Mouse (Mus musculus): ENCODE measurements at regions not wholly inside any gene's neighbourhood (a gene's known extent, or its start where the extent isn't known, plus 50 kb on each side); places are given as distances from the start of the nearest gene placed in this dataset.
A peak's percentile ranks its signal among the peaks of the same experiment; 100 is the strongest.

DNA sequence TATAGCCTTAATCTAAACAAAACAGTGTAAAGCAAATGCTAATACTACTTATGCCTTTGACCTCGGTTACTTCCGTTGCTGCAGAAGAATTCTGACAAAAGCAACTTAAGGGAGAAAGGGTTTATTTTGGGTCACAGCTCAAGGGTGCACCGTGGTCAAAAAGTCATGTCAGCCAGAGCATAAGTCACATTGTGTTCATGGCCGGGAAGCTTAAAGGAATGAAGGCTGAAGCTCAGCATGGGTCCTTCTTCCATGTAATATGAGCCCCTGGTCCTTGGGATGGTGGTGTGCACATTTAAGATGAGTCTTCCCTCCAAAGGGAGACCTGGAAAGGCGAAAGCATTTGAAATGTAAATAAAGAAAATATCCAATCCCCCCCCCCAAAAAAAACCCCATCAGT lies 212.1 kb upstream of the Tbl1xr1 start:
- no peaks in the 10 kb centered on the region for H3K36me3 ChIP-seq (ENCODE audit: control insufficient read depth, insufficient read depth, low read length)
- no peaks in the 10 kb centered on the region for H3K27me3 ChIP-seq (ENCODE audit: control insufficient read depth, insufficient read depth, low read length)
- no peak for DNase-seq (ENCODE audit: extremely low read depth, low read depth, low spot score)
- no peaks in the 10 kb centered on the region for H3K79me2 ChIP-seq (ENCODE audit: control insufficient read depth, insufficient read depth, low read length)
- no peaks in the 10 kb centered on the region for H3K4me1 ChIP-seq (ENCODE audit: control insufficient read depth, insufficient read depth, low read length)
- 82% methylated on average over 5 of the region's 5 CpGs for WGBS
- no peak overlapping the region for H3K27ac ChIP-seq (replicated peaks; ENCODE audit: insufficient read depth, low read depth, low read length)
- no peak overlapping the region for H3K9ac ChIP-seq (ENCODE audit: low read depth, low read length)
- H3K4me3 ChIP-seq (ENCODE audit: insufficient read depth, low read depth, low read length) = no peak overlapping the region
- no peak for TF ChIP-seq POLR2A (IDR thresholded peaks at IDR 0.05; ENCODE audit: extremely low read depth, insufficient read depth, low read length)
- TF ChIP-seq CTCF (IDR thresholded peaks at IDR 0.05; ENCODE audit: low read depth, low read length) = no peak

DNA sequence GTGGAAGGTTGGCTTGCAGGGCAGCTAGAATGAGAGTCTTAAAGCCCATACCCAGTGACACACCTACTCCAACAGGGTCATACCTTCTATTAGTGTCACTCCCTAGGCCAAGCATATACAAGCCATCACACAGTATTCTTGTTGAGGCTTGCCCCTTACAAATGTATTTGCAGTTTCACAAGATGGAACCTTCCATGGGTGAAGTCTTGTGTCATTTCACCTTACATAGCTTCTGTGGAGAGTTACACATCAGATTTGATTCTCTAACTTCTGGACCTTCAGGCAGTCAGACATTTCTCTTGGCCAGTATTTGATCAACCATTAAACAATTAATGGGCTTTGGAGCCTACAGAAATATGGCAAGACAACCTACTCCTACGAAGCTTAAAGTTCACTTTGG lies 210.6 kb upstream of the Tbl1xr1 start:
- Histone ChIP-seq H3K4me1 (ENCODE audit: control insufficient read depth, insufficient read depth, low read length) (no peaks in the 10 kb centered on the region), H3K79me2 (ENCODE audit: control insufficient read depth, insufficient read depth, low read length) (no peaks in the 10 kb centered on the region), H3K27ac (replicated peaks; ENCODE audit: insufficient read depth, low read depth, low read length) (no peak overlapping the region), H3K27me3 (ENCODE audit: control insufficient read depth, insufficient read depth, low read length) (no peaks in the 10 kb centered on the region), H3K4me3 (ENCODE audit: insufficient read depth, low read depth, low read length) (no peak overlapping the region), H3K36me3 (ENCODE audit: control insufficient read depth, insufficient read depth, low read length) (no peaks in the 10 kb centered on the region), H3K9ac (ENCODE audit: low read depth, low read length) (no peak overlapping the region)
- no peak for DNase-seq (ENCODE audit: extremely low read depth, low read depth, low spot score)
- TF ChIP-seq CTCF (IDR thresholded peaks at IDR 0.05; ENCODE audit: low read depth, low read length) (no peak), POLR2A (IDR thresholded peaks at IDR 0.05; ENCODE audit: extremely low read depth, insufficient read depth, low read length) (no peak)
- 93% methylated on average over 1 of the region's 1 CpGs for whole genome bisulfite sequencing

DNA sequence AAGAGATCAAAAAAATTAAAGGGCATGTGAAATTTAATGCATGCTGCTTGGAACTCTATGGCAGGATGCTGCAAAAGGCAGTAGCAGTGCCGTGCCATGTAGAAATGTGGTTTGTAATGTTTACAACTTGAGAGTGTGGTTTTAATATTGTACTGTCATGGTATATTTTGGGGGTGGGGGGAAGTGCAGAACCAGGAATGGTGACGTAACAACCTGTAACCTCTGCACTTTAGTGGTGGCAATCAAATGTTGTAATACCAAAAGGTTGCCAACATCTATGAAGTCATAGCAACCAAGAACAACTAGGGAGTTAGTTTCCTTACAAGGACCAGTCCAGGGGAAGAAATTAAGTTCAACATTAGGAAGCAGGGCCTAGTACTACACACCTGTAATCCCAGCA lies 198.1 kb upstream of the Tbl1xr1 start:
- H3K9ac ChIP-seq (ENCODE audit: low read depth, low read length) = no peak overlapping the region
- no peaks in the 10 kb centered on the region for H3K79me2 ChIP-seq (ENCODE audit: control insufficient read depth, insufficient read depth, low read length)
- no peaks in the 10 kb centered on the region for H3K27me3 ChIP-seq (ENCODE audit: control insufficient read depth, insufficient read depth, low read length)
- WGBS = 49% methylated on average over 2 of the region's 2 CpGs
- peak; percentile 31 for DNase-seq (ENCODE audit: extremely low read depth, low read depth, low spot score)
- no peak overlapping the region for H3K27ac ChIP-seq (replicated peaks; ENCODE audit: insufficient read depth, low read depth, low read length)
- H3K4me1 ChIP-seq (ENCODE audit: control insufficient read depth, insufficient read depth, low read length) = no peaks in the 10 kb centered on the region
- H3K36me3 ChIP-seq (ENCODE audit: control insufficient read depth, insufficient read depth, low read length) = no peaks in the 10 kb centered on the region
- TF ChIP-seq POLR2A (IDR thresholded peaks at IDR 0.05; ENCODE audit: extremely low read depth, insufficient read depth, low read length) (no peak), CTCF (IDR thresholded peaks at IDR 0.05; ENCODE audit: low read depth, low read length) (no peak)
- no peak overlapping the region for H3K4me3 ChIP-seq (ENCODE audit: insufficient read depth, low read depth, low read length)

DNA sequence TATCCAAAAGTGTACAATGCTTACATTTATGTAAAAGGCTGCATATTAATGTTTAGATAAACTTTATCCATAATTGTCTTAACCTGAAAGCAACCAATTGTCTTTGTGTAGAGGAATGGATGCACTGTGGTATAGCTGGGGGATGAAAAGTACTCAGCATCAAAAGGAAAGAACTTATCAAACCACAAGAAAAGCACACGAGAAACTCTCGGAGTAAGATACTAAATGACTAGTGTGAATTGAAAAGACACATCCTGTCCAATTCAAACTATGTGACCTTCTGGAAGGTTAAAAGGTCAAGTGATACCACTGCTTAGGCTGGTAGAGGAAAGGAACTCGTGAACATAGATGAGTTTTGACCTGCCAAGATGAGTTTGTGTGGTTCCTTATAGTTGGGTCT lies 192.2 kb upstream of the Tbl1xr1 start:
- no peaks in the 10 kb centered on the region for H3K79me2 ChIP-seq (ENCODE audit: control insufficient read depth, insufficient read depth, low read length)
- H3K36me3 ChIP-seq (ENCODE audit: control insufficient read depth, insufficient read depth, low read length) = no peaks in the 10 kb centered on the region
- WGBS = 77% methylated on average over 3 of the region's 3 CpGs
- H3K9ac ChIP-seq (ENCODE audit: low read depth, low read length) = no peak overlapping the region
- H3K4me3 ChIP-seq (ENCODE audit: insufficient read depth, low read depth, low read length) = no peak overlapping the region
- H3K4me1 ChIP-seq (ENCODE audit: control insufficient read depth, insufficient read depth, low read length) = no peaks in the 10 kb centered on the region
- TF ChIP-seq POLR2A (IDR thresholded peaks at IDR 0.05; ENCODE audit: extremely low read depth, insufficient read depth, low read length) = no peak
- TF ChIP-seq CTCF (IDR thresholded peaks at IDR 0.05; ENCODE audit: low read depth, low read length) = no peak
- DNase-seq (ENCODE audit: extremely low read depth, low read depth, low spot score) = no peak
- H3K27me3 ChIP-seq (ENCODE audit: control insufficient read depth, insufficient read depth, low read length) = no peaks in the 10 kb centered on the region
- H3K27ac ChIP-seq (replicated peaks; ENCODE audit: insufficient read depth, low read depth, low read length) = no peak overlapping the region

DNA sequence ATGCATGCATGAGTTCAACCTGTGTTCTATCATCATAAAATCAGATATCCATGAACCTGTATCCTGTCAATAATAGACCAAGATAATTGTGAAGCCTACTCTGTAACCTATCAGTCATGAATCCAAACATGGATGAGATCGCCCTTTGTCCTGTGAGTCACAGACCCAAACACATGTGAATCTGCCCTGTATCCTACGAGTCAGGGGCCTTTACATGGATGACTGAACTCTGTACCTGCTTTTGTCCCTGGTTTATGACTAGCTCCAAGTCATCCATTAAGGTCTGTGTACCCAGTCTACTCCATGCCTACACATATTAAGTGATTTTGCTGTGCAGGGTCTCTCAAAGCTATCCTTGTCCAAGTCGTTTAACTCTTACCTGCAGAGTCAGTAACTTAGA lies 187.7 kb upstream of the Tbl1xr1 start:
- no peak overlapping the region for H3K4me3 ChIP-seq (ENCODE audit: insufficient read depth, low read depth, low read length)
- H3K36me3 ChIP-seq (ENCODE audit: control insufficient read depth, insufficient read depth, low read length) = no peaks in the 10 kb centered on the region
- no peak for DNase-seq (ENCODE audit: extremely low read depth, low read depth, low spot score)
- no peaks in the 10 kb centered on the region for H3K79me2 ChIP-seq (ENCODE audit: control insufficient read depth, insufficient read depth, low read length)
- H3K4me1 ChIP-seq (ENCODE audit: control insufficient read depth, insufficient read depth, low read length) = no peaks in the 10 kb centered on the region
- 79% methylated on average over 3 of the region's 3 CpGs for WGBS
- TF ChIP-seq CTCF (IDR thresholded peaks at IDR 0.05; ENCODE audit: low read depth, low read length) = no peak
- TF ChIP-seq POLR2A (IDR thresholded peaks at IDR 0.05; ENCODE audit: extremely low read depth, insufficient read depth, low read length) = no peak
- no peaks in the 10 kb centered on the region for H3K27me3 ChIP-seq (ENCODE audit: control insufficient read depth, insufficient read depth, low read length)
- H3K9ac ChIP-seq (ENCODE audit: low read depth, low read length) = no peak overlapping the region
- H3K27ac ChIP-seq (replicated peaks; ENCODE audit: insufficient read depth, low read depth, low read length) = no peak overlapping the region

DNA sequence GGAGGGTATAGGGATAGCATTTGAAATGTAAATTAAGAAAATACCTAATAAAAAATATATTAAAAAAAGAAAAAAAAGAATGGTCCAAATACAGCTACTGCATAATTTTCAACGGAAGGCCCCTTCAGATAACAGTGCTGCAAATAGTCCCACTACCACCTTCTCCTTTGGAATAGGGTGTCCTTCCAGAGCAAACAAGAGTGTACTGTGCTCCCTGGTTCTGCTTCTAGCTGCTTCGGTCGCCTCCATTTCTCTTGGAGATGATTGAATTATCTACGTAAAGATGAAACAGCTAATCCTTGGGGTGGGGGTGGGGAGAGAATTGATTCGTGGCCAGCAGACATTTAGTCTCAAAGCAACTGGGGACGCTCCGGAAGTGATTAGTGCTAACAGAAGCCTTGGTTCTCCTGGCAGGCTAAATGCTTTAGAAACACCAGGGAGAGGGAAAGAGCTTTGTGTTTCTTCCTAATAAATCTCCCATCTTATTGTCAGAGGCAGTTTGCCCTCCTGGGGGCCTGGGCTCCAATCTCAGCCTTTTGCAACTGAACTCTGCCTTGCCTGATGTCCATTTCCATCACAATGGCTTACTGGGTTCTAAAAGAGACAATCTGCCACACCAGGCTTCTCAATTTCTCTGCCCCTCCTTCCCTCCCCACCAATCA lies 184.5 kb upstream of the Tbl1xr1 start:
- Histone ChIP-seq H3K27ac (replicated peaks; ENCODE audit: insufficient read depth, low read depth, low read length) (no peak overlapping the region), H3K36me3 (ENCODE audit: control insufficient read depth, insufficient read depth, low read length) (no peaks in the 10 kb centered on the region), H3K9ac (ENCODE audit: low read depth, low read length) (no peak overlapping the region), H3K79me2 (ENCODE audit: control insufficient read depth, insufficient read depth, low read length) (no peaks in the 10 kb centered on the region), H3K4me3 (ENCODE audit: insufficient read depth, low read depth, low read length) (no peak overlapping the region), H3K4me1 (ENCODE audit: control insufficient read depth, insufficient read depth, low read length) (no peaks in the 10 kb centered on the region), H3K27me3 (ENCODE audit: control insufficient read depth, insufficient read depth, low read length) (no peaks in the 10 kb centered on the region)
- DNase-seq (ENCODE audit: extremely low read depth, low read depth, low spot score) = no peak
- 79% methylated on average over 7 of the region's 7 CpGs for WGBS
- no peak for TF ChIP-seq POLR2A (IDR thresholded peaks at IDR 0.05; ENCODE audit: extremely low read depth, insufficient read depth, low read length)
- no peak for TF ChIP-seq CTCF (IDR thresholded peaks at IDR 0.05; ENCODE audit: low read depth, low read length)
